Mouse (Mus musculus) B cell, adult 67 days (primary cell): Measurements from ENCODE around the gene Nol7. TPM values are rescaled to one million over a fixed set of nuclear protein-coding genes. Genes with fewer than 3 reads are reported as not detected.

Experiments
- total RNA-seq, 2 experiments: library from RNA; stranded (reverse); gene quantifications; 4 replicates each; pipeline ENCODE4 v1.2.4; 2023

Nol7 gene
- 100 to 1,000 TPM; 168 to 197 TPM for total RNA-seq

DNA sequence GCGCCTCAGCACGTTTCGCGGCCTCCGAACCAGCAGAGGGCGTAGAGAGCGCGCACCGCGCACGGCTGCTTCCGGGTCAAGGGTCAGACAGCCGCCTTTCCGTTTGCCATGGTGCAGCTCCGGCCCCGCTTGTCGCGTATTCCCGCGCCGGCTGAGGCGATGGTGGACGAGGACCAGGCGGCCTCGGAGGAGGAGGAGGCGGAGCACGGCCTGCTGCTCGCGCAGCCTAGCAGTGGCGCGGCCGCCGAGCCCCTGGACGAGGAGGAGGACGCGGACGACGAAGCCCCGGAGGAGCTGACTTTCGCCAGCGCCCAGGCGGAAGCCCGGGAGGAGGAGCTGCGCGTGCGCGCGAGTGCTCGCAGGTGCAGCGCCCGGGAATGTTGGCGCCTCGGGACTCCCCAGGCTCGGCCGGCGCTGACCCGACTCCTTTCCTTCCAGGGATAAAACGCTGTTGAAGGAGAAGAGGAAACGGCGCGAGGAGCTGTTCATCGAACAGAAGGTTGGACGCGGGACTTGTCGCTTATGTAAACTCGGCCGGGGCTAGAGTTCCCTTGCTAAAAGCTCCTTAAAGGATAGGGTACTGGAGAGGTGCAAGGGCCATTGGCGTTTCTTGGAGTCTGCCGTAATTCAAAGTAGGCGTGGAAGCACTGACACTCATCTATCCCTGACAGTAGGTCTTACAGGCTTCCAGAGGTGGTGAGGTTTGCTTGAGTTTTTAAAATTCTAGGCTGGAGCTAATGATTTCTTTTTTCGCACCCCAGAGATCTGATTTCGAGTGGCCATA is at the start of gene Nol7:
TSS of gene Nol7 (plus strand) at position 94 of the 784 bp plus-strand sequence.

DNA sequence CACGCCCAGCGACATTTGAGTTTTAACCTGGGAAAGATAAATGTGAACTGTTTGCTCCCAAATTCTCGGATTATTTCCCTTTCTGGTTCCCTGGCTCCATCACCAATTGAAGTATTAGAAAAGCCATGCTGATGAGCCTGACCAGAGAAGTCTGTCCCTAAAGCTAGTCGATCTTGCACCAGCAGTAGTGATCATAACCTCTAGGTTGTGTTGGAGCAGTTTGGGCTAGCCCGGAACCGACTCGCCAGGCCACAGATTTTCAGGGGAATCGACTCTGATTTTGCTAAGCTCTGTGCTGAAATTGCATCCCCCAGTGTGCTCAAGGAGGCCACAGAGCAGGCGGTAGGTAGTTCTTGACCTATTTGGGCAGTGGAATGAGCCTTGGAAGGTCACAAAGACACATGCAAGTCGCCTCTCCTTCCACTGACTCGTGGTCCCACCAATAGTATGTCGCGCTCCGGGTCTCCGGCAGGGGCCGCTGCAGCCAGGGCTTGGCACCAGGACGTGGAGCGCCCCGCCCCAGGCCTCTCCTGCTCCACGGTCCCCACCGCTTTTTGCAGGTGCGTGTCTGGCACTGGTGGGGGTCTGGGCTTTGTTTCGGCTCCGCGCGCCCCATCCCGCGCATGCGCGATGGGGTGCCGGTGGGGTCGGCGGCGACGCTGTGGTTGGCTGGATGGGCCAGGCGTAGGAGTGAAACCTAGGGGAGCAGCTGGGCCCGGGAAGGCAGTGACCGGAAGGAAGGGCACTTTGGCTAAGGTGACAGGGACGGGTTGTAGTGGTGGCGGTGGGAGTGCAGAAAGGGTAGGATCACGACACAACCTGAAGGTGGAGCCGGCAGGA is 33.0 kb upstream of the Nol7 start, which contains the start of gene Sirt5:
TSS of gene Sirt5 (plus strand) at position 512 of the 840 bp plus-strand sequence.

Other genes starting within 250 kb of the Nol7 start
- gene Tbc1d7, start 226.9 kb upstream of the Nol7 start, total RNA-seq, result 10 to 100 TPM in 1 of 2 experiments, 1 to 10 TPM in 1; 8.5 to 10.2 TPM
- 10 to 100 TPM; 13.8 to 16.0 TPM for gene Gfod1, start 94.2 kb upstream of the Nol7 start, total RNA-seq
- 1 to 10 TPM; 6.9 to 8.5 TPM for gene Sirt5, start 32.9 kb upstream of the Nol7 start, total RNA-seq
- gene Ranbp9, start 82.9 kb downstream of the Nol7 start, total RNA-seq, result 10 to 100 TPM; 67.9 to 76.9 TPM
- gene Mcur1, start 161.8 kb downstream of the Nol7 start, total RNA-seq, result 10 to 100 TPM; 27.9 to 29.5 TPM
- not detected for gene Rnf182, start 217.3 kb downstream of the Nol7 start, total RNA-seq